Mouse (Mus musculus) heart, postnatal 10 days (tissue): Measurements from ENCODE around the gene Fam120c. TPM values are rescaled to one million over a fixed set of nuclear protein-coding genes. Genes with fewer than 3 reads are reported as not detected.
"Not testable (repeated sequence)": the region's sequence is repeated elsewhere in the genome, so short reads cannot be mapped to it uniquely, and the experiment has no call there.

Experiments used
- DNase-seq, 2 experiments: peaks; one replicate each; pipeline ENCODE4 v3.0.0; 2021
- intact Hi-C: fragments of 180-260 bp; cut with DNase I; formaldehyde crosslinking; loops from one replicate; pipeline ENCODE4 v1.15.1; 2025
- total RNA-seq, 2 experiments: library from RNA; stranded (reverse); gene quantifications; 2 replicates each; pipeline ENCODE4 v1.2.3; 2021

The Fam120c gene
- 10 to 100 TPM; 11.9 to 14.1 TPM for total RNA-seq

DNA sequence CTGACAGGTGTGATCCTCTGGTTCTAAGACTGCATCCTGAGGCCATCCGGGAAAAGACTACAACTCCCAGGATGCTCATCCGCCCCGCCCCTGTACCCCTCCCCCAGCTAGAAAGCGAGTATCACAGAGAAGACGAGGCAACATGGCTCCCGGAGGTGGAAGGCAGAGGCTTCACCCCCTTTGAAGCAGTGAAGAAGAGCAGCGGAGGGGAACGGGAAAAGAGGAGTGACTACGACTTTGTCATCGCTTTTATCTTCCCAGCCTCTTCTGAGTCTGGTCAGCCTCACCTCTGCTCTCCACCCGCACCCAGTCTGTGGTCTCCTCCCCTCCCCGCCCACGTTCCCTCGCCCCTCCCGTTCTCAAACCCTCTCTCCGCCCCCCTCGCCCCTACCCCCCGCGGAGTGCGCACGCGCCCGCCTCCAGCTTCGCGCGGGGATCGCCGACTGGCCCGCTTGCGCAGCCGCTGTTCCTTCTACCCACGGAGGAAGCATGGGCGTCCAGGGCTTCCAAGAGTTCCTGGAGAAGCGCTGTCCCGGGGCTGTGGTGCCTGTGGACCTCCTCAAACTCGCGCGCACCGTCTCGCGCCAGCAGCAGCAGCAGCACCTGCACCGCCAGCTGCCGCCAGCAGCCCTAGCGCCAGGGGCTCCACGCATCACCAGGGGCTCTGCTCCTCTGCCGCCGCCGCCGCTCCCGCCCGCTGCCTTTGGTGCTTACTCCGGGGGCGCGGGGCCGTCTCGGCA lies at the start of gene Fam120c:
TSS of gene Fam120c (plus strand) at position 415 of the 740 bp plus-strand sequence.
- intact Hi-C loops: loop anchor here (5.0 kb wide), 2 partner anchors 177 to 178 kb away; partner anchors contain the start of gene Phf8
- DNase-seq: peak; percentile 85 to 89

DNA sequence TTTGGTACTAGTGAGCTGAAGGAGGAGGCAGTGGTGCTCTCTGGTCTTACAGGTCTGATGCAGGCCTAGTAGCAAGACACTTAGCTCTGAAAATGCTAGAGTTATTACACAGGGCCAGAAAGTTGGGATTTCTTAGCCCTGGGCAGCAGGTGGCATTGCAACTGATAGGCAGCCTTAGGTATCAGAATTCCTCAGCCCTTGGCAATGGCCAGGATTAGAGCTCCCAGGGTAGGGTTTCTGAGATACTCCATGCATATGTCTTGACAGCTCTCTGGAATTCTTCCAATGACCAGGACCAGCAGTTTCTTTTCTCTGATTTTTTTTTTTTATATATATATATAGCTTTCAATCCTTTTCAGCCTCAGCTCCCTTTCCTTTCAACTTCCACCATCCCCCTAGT lies 45.6 kb upstream of the Fam120c start:
- intact Hi-C loops: no loop called here
- peak; percentile 2 to 31 for DNase-seq

DNA sequence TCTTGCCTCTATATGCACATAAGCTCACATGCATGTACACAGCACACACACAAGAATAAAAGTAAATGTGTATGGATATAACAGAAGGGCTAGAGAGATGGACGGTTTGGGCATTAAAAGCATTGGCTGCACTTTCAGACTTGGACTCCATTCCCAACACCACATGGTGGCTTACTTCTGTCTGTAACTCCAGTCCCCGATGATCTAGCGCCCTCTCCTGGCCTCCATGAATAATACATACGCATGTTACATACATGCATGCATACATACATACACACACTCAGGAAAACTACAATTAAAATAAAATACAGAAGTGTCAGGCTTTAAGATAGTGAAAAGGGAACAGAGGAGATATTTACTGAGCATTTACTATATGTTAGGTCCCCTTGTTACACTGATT lies 30.2 kb upstream of the Fam120c start:
- no peak for DNase-seq
- intact Hi-C loops: no loop called here

DNA sequence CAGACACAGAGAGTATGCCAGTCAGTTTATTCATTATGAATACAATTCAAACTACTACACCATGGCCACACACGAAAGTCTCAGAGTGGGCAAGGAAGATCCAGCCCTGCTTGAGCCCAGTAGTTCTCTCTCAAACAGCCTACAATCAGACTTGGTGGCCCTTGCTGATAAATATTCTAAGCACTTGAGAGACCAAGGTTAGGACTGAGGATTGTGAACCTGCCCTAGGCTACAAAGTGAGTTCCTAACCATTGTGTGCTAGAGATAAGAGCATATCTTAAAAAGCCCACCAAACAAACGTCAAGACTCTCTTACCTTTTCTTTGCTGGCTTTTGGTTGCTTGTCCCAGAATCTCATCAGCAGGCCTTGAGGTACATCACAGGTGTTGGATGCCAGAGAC lies 10.4 kb upstream of the Fam120c start:
- no peak for DNase-seq
- intact Hi-C loops: loop anchor here (5.0 kb wide), 1 partner anchor 851 kb away; no protein-coding TSS in a partner anchor

DNA sequence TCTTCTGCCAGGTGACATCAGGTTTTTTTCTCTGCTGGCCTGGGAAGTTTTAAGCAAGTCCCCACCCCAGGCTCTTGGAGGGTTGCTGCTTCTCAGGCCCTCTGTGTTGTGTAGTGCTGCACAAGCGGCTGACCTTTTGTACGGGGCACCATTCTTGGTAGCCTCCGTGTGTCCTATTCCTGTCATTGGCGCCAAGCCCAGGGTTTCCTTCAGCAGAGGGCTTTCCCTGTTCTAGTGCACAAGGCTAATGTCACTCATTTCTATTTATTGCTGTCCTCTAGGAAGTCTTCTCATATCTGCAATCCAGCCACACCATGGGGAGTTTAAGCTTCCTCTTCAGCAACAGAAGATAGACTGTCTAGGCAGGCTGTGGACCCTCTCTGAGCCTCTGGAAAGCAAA lies 6.2 kb upstream of the Fam120c start:
- intact Hi-C loops: no loop called here
- peak; percentile 83 to 85 for DNase-seq

DNA sequence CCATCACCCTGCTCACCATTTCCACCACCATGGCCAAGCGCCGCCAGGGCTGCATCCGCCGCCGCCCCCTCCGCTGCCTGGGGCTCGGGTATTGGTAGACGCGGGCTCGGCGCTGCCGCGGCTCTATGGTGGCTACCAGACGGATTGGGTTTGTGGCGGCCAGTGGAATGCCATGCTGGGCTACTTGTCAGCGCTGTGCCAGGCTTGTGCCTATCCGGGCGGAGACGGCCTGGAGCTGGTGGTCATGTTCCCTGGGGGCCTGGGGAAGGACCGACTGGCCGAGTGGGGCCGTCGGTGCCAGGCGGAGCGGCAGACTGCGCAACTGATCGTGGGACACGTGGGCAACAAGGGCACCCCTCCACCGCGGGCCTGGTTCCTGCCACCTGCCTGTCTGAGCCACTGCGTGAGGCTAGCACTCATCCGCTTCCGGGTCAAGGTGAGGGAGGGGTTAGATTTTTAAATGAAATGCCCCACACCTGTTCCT lies 568 bp downstream of the Fam120c start:
- DNase-seq: peak; percentile 41 to 43
- intact Hi-C loops: loop anchor here (5.0 kb wide), 2 partner anchors 177 to 178 kb away; partner anchors contain the start of gene Phf8

DNA sequence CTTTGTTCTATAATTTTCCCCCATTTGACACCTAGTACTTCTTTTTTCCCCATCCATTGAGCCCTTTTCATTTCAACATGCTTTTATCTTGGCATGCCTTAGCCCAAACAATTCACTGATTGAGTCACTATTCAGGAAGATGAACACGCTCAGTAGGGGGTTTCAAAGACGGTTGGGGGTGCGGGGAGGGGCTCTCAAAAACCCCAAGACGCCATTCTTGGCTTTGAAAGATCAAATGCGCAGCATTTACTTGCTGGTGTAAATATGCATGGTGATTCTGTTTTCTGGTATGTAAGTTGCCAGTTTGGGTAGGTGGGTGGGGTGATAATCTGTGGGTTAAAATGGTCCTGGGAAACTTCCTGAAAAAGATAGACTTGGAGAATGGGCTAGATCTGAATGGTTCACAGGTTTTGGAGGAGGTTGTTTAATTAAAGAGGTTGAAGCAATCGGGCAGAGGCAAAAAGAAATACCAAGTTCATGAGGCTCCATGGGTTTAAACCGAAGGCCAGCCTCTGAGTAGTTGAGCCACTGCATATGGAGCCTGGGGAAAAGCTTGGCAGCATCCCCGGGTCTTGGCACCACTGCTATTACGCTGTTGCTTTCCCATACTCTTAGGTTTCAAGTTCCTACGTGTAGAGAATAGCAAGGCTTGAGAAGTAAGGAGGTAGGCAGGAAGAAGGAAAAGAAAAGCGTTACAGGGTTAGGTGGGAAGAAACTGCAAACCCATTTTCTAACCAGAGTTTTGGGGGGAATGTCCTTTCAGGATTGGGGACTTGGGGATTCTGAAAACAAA lies 1.6 kb downstream of the Fam120c start:
- intact Hi-C loops: no loop called here
- DNase-seq: peak; percentile 4 to 15

DNA sequence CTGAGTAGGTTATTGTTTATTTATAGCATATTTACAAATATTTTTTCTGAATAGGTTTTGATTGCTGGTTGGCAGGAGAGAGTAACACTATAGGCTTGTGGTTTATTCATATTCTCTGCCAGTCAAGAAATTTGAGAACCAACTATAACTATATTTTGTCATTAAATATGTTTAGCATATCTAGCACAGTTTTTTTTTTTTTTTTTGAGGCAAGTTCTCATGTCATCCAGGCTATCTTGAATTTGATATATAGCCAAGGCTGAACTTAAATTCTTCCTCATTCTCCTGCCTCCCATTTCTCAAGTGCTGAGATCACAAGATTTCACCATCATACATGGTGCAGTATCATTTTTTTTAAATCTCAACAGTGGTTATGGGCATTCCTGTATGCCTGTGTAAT lies 3.3 kb downstream of the Fam120c start:
- intact Hi-C loops: no loop called here
- DNase-seq: no peak

DNA sequence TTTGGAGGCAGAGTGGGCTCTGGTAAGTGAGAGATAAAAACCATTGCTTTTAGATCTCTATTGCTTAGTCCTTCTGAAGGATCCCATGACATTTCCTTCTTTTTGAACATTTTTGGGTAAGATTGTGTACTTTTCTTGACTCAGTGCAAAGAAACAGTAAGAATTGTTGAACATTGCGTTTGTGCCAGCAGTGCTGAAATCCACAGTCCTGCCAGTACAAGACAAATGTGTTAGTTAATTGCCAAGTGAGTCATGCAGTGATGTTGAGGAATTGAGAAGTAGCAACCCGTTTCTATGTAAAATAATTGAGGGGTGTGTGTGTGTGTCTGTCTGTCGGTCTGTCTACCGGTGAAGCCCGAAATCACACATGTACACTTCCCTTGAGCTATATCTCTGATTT lies 5.3 kb downstream of the Fam120c start:
- DNase-seq: peak in 1 of 2 experiments; percentile 9
- intact Hi-C loops: no loop called here

DNA sequence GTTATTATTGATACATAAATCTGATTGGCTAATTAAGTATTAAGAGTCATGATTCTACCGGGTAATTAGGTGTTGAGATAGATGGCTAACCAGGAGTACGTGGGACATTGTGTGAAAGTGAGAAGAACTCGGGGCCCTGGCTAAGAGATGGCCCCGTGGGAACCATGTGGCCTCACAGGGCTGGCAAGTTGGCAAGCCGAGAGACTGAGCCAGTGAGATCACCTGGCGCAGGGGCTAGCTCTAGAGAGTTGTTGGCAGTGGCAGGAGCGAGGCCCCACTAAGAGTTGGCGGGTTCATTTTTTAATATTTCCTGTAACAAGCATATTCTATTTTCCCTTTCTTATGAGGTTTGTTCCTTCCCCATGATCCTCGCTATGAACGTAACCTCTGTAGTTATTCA lies 74.8 kb downstream of the Fam120c start:
- no peak for DNase-seq
- intact Hi-C loops: no loop called here

DNA sequence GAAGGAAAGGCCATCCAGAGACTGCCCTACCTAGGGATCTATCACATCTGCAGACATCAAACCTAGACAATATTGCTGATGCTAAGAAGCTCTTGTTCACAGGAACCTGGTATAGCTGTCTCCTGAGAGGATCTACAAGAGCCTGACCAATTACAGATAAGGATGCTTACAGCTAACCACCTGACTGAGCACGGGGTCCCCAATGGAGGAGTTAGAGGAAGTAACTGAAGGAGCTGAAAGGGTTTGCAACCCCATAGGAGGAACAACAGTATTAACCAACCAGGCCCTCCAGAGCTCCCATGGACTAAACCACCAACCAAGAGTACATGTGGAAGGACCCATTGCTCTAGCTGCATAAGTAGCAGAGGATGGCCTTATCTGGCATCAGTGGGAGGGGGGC lies 76.8 kb downstream of the Fam120c start:
- intact Hi-C loops: no loop called here
- no peak for DNase-seq

DNA sequence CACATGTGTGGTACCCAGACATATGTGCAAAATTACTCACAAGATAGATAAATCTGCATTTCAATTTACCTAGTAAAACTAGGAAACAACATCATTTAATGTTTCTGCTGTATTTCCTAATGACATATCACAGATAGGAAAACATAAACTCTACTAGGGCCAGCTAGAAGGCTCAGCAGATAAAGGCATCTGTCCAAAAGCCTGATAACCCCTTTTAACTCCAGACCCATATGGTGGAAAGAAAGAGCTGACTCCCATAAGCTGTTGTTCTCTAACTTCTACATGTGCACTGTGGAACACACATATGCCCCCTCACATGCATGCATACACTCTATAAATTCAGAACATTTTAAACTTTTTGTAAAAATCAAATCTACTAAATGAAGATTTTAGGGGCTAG lies 99.7 kb downstream of the Fam120c start:
- DNase-seq: no peak
- intact Hi-C loops: no loop called here

DNA sequence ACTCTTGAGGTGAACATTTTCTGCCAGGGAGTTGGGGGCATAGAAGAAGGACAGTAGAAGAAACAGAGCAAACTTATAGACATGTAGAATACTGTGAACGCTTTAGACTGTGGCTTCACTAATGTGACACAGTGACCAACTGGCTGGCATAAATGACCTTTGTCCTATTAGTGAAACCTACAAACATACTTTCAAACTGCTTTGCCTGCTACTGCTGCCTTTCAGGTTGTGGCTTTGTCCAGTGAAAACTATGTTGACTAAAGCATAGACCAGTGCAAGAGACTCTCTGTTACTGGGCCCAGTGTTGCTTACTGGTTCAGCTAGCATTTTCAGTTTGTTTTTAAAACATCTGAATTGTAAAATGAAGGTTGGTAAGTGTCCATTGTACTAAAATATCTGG lies 100.2 kb downstream of the Fam120c start:
- intact Hi-C loops: no loop called here
- DNase-seq: no peak

DNA sequence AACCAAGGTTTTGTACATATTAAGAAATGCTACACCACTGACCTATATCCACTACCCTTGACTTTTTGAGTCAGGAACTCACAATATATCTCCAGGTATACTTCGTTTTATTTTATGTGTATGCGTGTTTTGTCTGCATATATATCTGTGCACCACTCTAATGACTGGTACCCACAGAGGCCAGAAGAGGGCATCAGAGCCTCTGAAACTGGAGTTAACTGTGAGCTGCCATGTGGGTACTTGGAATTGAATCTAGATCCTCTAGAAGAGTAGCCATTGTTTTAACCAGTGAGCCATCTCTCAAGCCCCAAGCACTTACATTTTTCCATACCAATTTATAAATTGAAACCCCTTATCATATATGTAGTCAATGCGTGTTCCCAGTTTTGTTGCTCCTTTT lies 144.2 kb downstream of the Fam120c start:
- intact Hi-C loops: no loop called here
- DNase-seq: no peak

DNA sequence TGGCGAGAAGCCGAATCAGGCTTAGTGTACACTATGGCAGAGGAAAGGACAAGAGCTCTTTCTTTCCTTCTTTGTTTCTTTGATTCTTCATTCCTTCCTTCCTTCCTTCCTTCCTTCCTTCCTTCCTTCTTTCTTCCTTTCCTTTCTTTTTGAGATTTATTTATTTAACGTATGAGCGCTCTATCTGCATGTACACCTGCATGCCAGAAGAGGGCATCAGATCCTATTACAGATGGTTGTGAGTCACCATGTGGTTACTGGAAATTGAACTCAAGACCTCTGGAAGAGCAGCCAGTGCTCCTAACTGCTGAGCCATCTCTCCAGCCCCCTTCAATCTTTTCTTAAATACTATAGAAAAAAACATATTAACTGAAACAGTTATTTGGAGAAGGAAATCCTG lies 149.3 kb downstream of the Fam120c start:
- DNase-seq, intact Hi-C loops: not testable (repeated sequence)

DNA sequence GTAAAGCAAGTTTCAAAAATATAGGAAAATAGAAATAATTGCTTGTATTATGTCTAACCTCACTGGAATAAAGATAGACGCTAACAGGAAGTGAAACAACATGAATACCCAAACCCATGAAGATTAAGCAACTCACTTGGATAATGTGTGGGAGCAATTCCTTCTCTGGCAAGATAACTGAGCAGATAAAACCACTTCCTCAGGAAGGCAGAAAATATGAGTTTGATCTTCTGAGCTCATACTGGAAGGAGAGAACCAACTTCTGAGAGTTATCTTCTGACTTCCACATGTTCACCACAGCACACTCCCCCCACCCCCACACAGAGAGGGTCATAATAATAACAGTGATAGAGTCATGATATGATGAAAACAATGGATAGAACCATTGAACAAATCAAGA lies 152.6 kb downstream of the Fam120c start:
- intact Hi-C loops: no loop called here
- DNase-seq: no peak

DNA sequence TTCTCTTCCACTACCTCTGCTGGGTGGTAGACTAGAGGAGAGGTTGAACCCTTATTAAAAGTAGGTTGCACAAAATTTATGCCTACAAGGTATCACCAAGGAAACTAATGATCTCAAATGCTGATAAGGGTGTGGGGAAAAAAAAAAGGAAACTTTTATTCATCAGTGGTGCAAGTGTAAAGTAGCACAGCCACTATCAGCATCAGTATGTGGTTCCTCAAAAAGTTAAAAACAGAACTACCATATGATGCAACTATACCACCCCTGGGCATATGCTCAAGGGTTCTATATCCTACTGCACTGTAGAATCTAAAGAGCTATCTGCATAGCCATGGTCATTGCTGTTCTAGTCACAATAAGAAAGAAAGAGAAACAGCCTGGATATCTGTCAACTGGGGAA lies 164.6 kb downstream of the Fam120c start:
- no peak for DNase-seq
- intact Hi-C loops: no loop called here

DNA sequence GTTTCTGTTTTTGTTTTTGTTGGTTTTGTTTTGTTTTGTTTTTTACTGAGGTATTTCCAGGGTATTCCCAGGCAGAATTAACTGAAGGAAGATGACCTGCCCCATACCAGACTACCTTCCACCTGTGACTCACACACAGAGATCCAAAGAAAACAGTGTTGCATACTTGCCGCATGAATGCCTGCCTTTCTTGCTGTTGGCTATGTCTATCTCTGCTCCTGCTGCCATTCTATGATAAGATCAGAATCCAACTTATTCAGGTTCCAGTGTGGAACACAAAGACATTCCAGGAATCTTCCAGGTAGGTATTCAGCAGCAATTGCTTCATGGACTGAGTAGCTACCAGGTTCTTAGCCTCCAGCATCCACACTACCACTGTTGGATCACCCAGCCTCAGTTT lies 165.9 kb downstream of the Fam120c start:
- no peak for DNase-seq
- intact Hi-C loops: no loop called here

DNA sequence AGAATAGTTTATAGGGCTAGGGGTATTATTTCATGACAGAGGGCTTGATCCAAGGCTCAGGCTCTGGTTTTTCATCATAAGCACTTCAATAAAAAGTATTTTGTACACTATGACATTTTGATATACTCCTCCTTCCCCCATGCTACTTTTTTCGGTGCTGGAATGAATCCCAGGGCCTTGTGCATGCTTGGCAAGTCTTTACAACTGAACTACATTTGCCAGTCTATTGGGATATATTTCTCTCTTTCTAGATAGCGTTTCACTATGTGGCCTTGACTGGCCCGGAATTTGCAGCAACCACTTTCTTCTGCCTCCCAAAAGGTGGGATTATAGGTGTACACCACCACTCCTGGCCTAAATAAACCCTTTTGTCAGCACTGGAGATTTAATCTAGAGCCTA lies 169.1 kb downstream of the Fam120c start:
- no peak for DNase-seq

DNA sequence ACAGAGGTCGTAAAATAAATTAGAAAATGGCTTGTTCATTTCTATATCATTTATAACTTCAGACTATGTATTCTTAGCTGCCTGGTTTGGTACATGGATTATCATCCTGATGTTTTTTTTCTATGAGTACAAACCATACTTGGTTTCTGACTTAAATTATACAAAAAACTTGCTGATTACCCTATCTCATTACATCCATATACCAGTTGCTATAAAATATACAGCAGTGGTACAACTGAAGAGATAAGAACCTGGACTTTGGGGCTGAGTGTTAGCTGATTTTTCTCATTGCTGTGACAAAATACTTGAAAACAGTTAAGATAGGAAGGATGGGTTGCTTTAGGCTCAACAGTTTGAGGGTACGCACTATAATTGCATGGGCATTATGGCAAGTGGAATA lies 169.7 kb downstream of the Fam120c start:
- intact Hi-C loops: no loop called here
- DNase-seq: no peak

More for the DNA sequence above, 169.1 kb downstream of the Fam120c start:
- intact Hi-C loops: no loop called here

DNA sequence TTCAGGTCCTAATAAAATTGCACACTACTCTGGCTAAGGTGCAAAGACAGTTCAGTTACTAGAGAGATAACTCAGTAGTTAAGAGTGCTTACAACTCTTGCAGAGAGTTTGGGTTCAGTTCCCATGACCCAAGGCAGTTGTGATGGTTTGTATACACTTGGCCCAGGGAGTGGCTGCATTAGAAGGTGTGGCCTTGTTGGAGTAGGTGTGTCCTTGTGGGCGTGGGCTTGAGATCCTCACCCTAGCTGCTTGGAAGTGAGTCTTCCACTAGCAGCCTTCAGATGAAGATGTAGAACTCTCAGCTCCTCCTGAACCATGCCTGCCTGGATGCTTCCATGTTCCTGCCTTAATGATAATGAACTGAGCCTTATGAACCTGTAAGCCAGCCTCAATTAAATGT lies 174.2 kb downstream of the Fam120c start:
- no peak for DNase-seq
- intact Hi-C loops: no loop called here

DNA sequence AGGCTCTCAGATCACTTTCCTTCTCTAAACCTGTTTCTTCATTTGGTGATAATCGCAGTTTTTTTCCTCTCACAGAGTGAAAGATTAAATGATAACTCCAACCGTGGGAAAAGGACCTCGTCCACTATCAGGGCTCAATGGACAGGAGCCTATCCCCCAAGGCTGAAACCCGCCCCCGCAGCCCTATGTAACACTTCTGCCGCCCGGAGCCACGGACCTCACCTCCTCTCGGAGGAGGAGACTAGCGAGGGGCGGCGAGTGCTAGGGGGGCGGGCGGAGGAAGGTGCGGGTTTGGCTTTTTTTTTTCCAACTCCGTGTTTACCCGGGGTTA lies 176.1 kb downstream of the Fam120c start:
- intact Hi-C loops: loop anchor here (5.0 to 10.0 kb wide), 3 partner anchors 178 to 495 kb away; partner anchors contain the start of genes Fam120c, Huwe1, Ribc1 and Smc1a

More for the DNA sequence above, 176.1 kb downstream of the Fam120c start:
- DNase-seq: no peak
